Mouse (Mus musculus) right cerebral cortex, postnatal 10 days (tissue): ENCODE data around the gene Hivep1.

Experiments used
- DNase-seq, 2 experiments: peaks; one replicate each; pipeline ENCODE4 v3.0.0; 2021; ENCODE audit warnings: low spot score in 2 of 2

Hivep1 gene

DNA sequence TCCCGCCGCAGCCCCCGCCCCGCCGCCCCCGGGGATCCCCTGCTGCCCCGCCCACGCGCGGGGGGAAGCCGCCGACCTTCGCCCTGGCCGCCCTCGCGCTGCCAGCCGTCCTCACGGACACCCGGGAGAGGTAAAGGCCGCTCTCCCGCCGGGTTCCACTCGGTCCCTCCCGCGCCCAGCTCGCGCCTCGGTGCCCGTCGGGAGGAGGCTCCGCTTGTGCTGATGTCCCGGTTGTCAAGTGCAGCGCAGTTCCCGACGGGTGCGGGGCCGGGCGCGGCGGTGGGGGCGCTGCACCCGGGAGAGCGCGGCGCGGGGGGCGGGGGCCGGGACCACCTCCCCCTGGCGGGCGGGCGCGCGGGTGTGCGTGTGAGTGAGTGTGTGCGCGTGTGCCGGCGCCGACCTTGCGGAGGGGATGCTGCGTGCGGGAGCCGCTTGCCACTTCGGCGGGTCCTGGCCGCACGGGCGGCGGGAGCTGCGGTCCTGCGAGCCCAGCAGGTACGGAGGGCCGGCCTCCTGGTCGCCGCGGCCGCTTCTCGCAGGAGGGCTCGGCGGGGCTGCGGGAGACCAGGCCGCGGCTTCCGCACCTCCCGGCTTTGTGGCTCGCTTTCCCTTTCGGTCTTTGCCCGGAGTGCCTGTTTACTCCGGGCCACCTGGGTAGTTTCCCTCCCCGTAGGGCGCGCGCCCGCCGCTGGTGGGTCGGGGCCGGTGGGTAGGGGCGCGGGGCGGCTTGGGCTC lies at the start of gene Hivep1:
Hivep1 (plus strand) TSS at position 61 of the 735 bp plus-strand sequence.
- peak; percentile 78 to 81 for DNase-seq

GRCm38 (mm10) chr13:42015484-42016045 lies 36.3 kb upstream of the Hivep1 start:
- DNase-seq: no peak

DNA sequence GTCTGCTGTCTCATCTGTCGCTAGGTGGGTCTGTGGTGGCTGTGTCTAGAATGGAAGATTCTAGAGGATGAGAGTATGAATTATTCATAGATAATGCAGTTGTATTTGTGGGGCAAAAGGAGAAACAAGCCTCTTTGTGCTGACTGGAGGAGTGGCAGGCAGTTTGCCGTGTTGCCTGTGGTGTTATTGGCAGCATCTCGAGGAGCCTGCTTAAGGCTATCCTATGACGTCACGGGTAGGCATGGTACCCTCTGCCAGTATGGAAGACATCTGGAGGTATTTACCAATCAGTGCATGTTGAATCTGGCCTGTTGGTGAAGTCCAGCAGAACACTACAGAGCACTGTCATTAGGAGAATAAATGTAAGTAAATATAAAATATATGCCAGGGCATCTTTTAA lies 35.6 kb upstream of the Hivep1 start:
- no peak for DNase-seq

- no peak for DNase-seq
Observed at GRCm38 (mm10) chr13:42018356-42018755, 33.5 kb upstream of the Hivep1 start.

- DNase-seq: no peak
Observed at GRCm38 (mm10) chr13:42041203-42041602, 10.6 kb upstream of the Hivep1 start.

DNA sequence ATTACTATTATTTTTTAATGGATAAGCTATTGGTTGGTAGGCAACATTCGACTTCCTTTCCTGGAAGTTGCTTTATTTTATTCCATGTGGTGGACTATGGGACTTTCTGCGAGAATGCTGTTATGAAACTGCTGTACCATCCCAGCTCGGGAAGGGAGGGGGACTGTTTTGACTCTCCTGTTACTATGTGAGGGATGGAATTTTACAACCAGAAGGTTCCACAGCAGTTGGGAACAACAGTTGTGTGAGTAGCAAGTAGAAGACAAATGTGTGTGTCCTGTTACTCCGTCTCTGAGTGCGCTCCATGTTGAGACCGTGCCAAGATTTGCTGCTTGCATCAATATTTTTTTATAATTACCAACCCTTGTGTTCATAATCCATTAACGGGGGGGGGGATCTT lies 8.4 kb upstream of the Hivep1 start:
- DNase-seq: no peak

- DNase-seq: peak; percentile 77 to 81
Observed at GRCm38 (mm10) chr13:42048991-42049773, 2.6 kb upstream of the Hivep1 start.

DNA sequence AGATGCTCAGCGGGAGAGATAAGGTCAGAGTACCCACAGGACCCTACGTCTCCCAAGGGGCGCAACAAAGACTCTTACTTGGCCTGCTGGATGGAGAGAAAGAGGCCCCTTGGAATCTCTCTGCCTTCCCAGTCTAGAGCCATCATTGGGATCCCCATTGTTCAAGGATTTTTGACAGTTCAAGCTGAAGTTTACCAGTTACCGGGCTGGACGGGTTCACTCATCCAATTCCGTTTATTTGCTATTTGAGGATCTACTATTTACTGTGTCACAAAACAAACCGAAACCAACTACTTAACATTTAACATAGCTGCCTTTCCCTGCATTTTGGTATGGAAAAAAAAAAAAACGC lies 2.1 kb upstream of the Hivep1 start:
- DNase-seq: no peak

- no peak for DNase-seq
Observed at GRCm38 (mm10) chr13:42050160-42050559, 1.7 kb upstream of the Hivep1 start.

- no peak for DNase-seq
Observed at GRCm38 (mm10) chr13:42050880-42051201, 980 bp upstream of the Hivep1 start.

GRCm38 (mm10) chr13:42051202-42051906 lies 467 bp upstream of the Hivep1 start:
- peak; percentile 97 for DNase-seq

DNA sequence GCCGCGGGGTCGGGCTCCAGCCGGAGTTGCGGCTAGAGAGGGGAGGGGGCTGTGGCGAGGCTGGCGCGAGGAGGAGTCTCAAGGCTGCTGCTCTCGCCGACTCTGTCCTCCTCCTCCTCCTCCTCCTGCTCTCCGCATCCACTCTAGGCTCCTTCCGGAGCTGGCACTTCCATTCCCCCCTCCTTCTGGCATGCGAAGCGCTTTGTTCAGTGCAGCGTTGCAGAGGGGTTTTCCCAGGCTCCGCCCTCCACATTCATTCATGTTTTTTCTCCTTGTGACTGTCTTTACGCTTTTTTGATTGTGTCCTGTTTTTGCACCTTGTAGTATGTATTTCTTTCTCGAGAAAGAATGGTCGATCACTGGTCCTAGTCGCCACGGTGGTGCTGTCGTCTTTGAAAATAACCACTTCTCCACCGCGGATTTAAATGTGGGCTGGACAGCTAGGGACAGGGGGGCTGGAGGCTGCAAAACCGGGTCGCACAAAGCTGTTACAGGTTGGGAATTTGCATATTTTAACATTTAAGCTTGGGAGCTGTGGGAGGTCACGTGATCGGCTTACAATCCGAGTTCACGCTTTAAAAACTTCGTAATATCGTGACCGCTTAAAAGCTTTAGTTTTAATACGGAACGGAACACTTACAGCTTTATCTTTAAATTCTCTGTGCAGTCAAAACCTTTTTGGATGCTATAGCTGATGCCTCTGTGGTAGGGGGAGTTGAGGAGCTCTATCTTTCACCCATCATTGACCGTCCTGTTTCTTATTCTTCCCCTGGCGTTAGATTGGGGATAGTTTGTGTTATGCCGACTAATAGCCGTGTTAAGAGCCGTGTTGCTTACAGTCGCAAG lies 1.1 kb downstream of the Hivep1 start:
- peak; percentile 84 to 87 for DNase-seq

DNA sequence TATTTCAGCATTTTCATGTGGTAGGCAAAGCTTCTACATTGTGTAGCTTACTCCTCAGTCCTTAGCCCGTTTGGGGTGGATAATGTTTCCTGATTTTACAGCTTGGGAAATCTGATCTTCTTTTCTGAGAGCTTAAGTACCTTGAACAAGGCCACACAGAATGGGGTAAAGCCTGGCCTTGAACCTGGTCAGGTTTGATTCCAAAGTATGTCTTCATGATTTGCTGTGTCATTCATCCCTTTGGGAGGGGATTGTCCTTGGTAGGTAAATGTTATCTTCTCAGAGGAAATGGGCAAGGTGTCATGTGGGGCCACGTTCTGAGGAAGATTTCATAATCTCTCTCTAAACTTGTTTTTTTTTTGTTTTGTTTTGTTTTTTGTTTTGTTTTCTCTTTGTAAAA lies 1.8 kb downstream of the Hivep1 start:
- no peak for DNase-seq

- no peak for DNase-seq
Observed at GRCm38 (mm10) chr13:42054138-42054537, 2.3 kb downstream of the Hivep1 start.

DNA sequence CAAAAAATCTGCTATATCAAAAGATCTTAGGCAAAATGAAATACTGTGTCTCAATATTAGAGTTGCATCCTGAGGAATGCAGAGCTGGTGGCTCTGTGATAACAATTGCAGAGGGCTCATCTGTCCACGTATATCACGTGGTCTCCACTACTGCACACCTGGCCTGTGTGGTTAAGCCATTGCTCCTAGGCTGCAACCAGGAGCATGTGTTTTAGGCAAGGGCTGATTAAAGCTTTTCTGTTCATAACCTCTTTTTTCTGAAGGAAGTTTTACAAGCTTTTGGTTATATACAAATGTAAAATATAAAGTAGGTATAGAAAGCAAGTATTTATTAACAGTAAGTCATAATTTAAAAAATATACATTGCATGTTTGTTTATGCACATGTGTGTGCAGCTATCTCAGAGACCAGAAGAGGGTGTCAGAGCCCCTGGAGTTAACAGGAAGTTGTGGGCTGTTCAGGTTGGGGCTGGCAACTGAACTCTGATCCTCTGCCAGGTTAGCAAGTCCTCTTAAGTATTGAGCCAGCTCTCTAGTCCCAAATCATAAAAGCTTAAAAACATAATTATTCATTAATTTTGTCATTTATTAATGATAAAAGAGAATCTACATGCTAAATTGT lies 5.0 kb downstream of the Hivep1 start:
- DNase-seq: no peak

DNA sequence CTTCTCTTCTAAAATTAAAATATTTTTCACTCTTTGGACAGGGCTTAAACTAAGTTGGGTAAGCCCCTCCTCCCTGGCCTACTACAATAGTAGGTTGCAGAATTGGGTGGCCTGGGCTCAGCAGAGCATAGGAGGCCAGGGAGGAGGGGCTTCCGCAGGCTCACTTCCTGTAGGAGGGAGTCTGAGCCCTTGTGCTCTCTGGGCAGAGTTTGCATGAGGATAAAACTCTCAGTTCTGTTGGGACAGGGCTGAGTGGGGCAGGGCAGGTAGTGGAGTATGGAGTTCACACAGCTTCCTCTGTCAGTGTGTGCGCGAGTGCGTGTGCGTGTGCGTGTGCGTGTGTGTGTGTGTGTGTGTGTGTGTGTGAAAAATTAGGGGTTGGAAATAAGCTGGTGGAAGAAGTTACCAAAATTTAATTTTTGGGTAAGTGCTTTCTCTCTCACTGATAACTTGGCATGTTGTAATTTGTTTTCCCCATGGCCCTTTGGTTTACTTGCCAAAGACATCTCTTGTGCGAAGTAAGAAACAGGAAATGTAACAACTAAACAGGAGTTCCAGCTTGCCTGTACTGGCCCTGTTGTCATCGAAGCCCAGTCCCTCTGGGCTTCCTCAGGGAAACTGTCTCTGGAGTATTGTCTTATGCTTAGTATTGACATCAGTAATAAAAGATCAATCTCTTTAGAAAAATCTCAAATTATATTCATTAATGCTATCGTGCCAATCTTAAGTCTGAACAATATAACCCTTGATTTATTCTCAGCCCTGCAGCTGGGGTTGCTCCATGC lies 9.2 kb downstream of the Hivep1 start:
- DNase-seq: no peak

- DNase-seq: no peak
Observed at GRCm38 (mm10) chr13:42064257-42064656, 12.4 kb downstream of the Hivep1 start.

DNA sequence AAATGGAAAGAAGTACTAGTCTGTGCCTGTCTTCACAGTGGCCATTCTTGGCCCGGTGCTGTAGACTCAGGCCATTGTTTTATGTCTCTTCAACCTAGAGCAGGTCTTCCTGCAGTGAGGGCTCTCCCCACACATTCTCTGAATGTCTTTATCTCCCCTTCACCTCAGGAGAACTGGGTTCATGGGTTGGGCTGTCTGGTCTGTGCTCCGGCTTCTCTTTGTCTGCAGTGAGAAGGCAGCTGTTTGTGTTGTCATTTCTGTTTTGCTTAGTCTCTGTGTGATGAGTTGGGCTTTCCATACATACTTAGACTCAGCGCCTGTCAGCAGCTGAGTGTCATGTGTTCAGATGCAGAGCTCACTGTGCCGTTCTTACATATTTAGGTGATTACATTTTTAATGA lies 18.4 kb downstream of the Hivep1 start:
- no peak for DNase-seq

DNA sequence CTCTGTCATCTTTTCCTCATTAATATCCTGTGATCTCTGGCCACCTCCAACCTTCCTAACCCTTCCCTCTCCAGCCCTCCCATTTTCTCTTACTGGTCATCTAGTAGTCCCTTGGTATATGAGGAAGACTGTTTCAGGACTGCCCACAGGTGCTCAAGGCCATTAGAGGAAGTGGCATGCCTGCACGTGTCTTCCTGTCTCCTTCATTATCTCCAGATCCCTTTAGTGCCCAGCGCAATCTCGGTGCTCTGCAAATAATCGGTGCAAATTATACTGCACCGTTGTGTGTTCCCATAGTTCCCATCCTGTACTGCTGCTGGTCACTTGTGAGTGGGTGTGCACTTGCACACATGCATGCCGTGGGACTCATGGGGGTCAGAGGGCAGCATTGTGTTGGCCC lies 19.2 kb downstream of the Hivep1 start:
- no peak for DNase-seq

- no peak for DNase-seq
Observed at GRCm38 (mm10) chr13:42073285-42073684, 21.5 kb downstream of the Hivep1 start.
